Mouse (Mus musculus) 416B (cell line): Measurements from ENCODE around the gene Chst14.
A peak's percentile ranks its signal among the peaks of the same experiment; 100 is the strongest.

Experiments used
- DNase-seq: peaks from one replicate; pipeline ENCODE4 v3.0.0; 2011; ENCODE audit warnings: low read depth

The Chst14 gene

DNA sequence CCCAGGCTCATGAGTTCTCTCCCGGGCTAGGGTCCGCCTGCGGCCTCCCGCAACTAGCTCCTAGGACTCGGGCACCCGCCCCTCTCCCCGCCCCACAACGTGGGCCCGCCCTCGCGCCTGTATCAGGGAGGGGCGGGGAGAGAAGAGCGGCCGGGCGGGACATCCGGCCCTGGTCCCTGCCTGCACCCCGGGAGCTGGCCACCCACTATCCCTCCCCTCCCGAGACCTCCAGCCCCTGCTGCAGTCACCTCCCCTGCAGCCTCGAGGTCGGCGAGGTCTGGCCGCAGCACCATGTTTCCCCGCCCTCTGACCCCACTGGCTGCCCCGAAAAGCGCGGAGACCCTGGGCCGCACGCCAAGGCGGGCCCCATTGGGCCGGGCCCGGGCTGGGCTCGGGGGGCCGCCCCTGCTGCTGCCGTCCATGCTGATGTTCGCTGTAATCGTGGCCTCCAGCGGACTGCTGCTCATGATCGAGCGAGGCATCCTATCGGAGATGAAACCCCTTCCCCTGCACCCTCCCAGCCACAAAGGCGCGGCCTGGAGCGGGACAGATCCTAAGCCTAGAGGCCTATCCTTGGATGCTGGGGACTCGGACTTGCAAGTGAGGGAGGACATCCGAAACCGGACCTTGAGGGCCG lies at the start of gene Chst14:
Gene Chst14 (plus strand): TSS at position 136 of the 637 bp plus-strand sequence.
- DNase-seq, result no peak

DNA sequence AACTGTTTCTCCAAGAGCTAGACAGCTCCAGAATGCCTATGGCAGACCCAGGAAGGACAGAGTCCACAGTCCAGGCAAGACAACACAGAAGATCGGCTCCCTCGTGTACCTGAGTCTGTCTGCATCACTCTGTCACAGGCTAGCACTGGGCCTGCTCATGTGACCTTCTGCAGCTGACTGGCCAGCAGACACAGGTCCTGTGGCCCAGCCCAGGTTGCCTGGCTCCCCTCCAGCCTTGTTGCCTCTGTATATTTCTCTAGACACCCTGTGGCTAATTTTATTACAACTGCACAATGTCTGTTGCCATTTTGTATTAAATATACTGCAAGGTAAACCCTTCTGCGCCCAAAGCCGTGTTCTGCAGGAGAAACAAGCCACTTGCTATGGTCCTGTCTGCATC lies 45.3 kb upstream of the Chst14 start:
- DNase-seq, result no peak

DNA sequence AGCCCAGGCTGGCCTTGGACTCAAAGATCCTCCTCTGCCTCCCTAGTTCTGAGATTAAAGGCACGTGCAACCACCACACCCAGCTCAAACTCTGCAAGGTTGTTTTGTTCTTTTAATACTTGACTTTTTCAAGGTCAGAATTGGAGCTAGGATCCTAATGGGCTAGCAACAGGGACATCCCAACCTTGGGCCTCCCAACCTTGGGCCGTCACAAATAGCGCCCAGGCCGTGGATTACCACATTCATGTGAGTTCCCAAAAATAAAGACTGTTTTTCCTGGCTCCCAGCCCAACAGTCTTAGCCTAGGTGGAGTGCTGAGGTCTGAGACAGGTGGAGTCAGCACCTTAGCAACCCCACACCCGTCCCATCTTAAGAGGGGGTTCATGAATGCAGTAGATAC lies 44.3 kb upstream of the Chst14 start:
- no peak for DNase-seq

DNA sequence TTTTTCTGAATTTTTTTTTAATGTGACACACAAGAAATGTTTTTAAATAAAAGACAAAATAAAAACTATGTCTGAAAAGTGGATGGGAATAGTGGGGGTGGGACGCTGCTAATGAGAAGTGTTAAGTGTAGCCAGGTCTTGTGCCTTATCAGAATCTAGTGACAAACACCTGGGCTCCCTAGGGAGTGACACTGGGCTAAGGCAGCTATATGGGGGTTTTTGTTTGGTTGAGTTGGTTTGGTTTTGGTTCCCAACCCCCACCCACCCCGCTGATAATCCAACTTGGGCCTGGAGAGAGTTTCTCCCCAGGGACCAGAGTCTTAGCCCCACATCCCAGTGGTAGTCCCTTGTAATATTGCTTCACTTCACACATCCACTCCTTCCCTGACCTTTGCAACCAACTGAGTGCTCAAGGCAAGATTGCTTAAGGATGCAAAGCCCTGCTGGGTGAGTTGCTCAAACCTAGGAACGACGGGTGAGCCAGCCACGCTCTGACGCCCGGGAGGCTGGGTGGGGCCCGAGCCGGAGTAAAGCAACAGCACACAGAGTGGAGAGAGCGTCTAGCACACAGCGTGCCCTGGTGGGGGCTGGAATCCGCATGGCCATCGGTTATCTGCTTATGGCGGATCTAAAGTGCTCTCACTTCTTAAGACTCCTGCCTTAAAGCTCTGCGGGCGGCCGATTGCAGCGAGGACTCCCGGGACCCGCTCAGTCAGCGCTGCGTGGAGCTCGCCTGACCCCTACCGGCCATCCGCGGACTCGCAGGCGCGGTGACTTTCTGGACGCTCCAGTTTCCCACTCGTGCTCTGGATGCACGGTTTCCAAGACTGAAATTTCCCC lies 43.2 kb upstream of the Chst14 start:
- peak; percentile 80 for DNase-seq

DNA sequence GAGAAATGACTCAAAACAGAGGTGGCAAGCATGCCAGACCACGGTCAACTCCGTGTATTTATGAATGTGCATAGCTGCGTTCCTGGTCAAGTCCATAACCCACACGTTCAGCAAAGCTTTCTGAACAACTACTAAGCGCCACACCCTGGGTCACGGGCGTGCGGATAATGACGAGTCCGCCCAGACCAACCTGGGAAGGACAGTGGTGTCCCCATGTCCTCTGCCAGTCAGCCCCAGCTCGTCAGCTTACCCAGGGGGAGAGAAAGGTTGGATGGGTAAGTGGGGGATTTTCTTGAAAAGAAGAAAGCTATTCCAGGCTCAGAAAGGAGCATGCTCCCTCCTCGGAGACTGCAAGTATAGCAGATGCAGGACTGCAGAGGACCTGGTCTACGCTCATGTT lies 38.9 kb upstream of the Chst14 start:
- no peak for DNase-seq

DNA sequence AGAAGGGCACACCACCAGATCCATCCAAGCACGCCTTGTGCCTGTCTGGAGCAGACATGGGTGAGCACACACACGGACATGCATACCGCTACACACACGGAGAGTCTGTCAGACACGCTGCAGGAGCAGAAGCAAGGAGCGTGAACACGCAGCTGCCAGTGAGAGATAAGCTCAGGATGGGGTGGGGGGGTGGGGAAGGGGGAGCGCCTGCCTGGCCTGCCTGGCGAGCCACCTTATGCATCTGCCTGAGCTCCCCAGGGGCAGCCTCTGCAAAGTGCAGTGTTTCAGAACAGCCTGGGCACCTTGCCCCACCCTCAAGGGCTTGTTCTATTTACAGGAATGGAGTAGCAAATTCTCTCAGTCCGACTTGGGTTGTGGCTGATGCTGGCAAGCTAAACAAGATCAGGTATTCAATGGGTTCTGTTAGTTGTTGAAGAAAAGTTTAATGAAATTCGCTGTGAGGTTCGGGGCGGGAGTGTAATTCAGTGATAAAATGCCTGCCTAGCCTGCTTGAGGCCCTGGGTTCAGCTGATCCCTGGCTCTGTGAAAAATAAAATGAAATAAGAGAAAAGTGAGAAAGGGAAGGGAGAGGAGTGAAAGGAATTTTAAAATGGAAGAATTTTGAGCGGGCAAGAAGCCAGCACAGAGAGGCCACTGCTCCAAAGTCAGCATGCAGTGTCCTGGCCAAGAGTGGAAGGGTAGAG lies 38.3 kb upstream of the Chst14 start:
- no peak for DNase-seq

DNA sequence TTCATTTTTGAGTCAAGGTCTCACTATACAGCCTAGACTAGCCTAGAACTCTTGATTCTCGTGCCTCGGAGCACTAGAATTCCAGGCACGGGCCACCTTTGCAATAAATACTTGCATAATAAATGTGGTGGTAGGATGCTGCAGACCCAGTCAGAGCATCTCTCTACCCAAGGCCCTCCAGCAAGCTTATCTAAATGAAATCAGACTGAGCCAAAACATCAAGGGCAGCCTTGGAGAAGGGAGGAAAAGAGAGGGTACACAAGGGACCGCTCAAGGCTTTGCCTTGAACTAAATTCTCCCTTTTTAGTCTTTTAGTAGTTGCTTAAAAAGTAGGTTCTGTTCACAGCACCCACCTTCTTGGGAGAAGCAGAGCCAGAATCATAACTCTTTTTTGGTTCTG lies 35.1 kb upstream of the Chst14 start:
- DNase-seq, result no peak

DNA sequence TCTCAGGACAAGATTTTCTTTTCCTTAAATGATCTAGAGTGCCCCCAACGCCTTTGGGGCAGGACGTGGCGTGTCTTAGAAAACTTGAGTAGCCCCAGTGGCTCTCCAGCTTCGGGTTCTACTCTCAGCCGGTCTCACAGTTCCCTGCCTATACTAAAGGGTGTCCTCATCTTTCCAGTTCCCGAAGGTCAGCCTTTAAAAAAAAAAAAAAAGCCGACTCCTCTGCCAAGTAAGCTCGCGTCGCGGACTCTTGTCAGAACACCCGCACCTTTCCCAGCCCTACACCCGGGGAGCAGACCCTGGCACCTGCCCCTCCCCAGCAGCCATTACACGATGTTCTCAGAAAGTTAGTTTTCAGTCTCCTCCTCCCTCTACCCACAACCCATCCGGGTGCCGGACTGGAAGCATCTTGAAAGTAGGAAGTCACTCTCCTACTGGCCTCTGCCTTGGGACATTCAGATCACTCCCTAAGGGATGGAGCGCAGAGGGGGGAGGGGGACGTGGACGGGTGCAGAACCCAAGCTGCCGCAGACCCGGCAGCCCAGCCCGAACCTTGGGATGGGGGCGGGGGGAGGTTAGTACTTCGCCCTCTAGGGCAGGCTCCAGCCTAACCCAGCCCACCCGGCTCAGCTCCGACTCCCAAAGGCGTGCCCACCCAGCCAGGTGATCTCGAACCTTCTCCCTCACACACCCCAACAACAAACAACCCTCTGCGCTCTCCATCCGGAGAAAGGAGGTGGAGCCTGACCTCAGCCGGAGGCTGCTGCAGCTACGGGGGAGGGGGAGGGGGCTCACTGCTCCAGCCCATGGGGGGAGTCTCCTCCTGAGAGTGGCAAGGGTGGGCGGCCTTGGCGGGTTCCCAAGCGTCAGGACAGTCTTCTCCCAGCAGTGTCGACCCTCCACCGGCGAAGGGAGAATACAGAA lies 30.0 kb upstream of the Chst14 start:
- no peak for DNase-seq

DNA sequence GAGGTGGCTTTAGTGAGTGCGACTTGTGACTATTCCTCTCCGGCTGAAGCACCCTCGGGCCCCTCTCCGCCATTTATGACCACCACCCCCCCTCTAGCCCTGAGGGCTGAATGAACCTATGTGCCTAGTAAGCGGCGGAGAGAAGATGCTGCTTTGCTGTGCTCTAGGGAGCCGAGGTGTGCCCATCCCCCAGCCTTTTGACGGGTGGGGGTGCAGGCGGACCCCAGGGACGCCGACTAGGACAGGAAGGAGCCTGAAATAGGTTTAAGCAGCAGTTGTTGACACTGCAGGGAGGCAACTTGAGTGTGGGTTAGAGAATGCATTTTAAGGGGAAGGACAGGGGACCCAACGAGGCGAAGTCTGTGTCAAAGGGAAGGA lies 29.4 kb upstream of the Chst14 start:
- DNase-seq, result no peak

DNA sequence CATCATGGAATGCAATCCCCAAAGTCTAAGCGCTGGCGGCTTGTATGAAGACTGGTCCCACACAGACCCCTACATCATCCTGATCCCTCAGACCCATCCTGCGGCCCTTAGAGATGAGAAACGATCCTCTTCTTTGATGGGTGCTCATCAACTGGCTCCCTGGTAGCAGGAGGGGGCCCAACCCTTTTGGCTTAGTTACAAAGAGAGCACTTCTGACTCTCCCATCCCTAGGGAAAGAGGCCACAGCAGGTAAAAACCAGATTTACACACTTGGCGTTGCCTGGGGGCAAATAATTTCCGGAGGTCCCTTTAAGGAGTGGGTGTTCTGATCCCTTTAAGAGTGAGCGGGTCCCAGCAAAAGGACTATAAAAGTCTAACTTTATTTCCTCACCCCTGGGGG lies 28.9 kb upstream of the Chst14 start:
- DNase-seq, result no peak

DNA sequence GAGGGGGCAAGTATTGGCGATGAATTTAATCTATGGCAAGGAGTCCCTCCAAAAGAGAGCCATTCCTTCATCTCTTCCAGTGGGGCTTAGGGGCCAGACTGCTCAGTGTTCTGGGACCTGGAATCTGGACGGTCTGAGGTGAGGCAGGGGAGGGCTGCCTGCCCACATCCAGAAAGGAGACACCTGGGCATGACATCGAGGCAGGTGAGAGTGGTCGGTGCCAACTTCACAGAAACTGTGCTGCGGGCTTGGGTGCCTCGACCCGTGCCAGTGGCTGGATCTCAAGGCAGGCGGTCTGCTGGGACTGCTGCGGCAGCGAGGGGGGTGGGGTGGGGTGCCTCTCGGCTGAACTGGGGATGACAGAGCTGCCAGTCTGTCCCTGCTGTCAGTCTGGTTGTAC lies 28.5 kb upstream of the Chst14 start:
- no peak for DNase-seq

DNA sequence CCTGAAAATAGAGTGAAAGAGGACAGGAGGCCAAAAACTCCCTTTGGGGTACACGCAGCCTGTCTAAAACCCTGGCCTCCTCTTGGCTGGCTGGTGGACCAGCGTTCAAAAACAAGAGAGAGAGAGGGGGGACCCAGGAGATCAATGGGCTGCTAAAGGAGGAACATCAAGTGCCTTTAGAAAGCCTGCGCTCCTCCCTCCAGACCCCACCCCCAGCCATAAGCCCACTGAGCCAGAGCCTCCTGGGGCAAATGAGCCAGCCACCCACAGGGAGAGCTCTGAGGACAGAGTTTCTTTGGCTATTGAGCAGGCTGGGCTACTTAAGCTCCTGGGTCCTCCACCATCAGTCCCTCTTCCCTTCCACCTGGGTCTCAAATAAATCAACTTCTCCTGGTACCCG lies 27.5 kb upstream of the Chst14 start:
- no peak for DNase-seq

DNA sequence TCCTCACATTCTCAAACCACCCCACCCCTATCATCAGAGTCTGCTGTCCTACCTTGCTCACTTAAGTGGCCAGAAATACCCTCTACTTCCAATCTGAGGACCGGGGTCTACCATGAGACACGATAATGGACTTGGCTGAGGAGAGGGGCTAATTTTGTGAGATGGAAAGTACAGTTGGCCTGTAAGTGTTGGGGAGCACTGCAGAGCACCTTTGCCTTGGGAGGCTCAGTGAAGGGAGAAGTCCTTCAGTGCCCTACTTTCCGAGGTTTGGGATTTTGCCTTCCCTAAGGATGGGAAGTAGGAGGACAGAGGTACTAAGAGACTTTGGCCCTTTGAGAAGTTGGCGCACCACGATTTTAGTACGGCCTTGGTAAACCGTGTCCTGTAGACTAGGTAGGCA lies 27.0 kb upstream of the Chst14 start:
- no peak for DNase-seq

DNA sequence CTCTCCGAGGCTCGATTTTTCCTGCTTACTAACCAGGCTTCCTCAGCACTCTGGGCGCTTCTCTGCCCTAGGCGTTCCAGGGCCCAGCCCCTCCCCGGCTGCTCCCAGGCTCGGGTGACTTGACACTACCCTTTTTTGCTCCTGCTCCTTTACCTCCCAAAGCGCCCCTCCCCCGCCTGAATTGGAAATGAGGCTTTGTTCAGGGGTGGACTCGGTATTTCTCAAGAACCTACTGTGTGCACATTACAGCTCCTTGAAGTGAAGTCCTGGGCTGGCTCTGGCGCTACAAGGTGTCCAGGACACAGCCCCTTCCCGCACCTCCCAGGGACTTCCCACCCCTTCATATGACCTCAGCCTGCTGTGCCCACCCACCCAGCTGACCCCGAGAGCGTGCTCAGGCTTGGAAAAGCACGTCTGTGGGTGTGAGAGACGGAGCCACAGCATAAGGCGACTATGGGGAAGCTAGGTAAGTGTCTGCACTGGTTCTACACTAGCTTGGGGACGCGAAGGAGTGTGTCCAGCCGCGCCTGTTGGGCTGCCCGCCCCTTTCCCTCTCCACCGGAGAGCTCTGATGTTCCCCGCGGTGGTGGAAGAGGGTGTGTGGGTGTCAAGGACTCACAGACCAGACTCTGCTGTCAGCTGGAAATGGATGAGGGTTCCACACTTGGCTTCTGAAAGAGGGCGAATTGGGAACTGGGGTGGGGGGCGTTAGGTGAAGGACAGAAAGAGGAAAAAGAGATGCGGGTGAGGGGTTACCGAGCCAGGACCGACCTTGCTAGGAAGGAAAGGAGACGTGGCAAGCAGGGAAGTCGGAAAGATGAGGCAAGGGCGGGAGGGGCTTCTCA lies 26.1 kb upstream of the Chst14 start, which contains the start of gene Bahd1:
Gene Bahd1 (plus strand): TSS at position 397 of the 845 bp plus-strand sequence.
- peak; percentile 32 for DNase-seq

DNA sequence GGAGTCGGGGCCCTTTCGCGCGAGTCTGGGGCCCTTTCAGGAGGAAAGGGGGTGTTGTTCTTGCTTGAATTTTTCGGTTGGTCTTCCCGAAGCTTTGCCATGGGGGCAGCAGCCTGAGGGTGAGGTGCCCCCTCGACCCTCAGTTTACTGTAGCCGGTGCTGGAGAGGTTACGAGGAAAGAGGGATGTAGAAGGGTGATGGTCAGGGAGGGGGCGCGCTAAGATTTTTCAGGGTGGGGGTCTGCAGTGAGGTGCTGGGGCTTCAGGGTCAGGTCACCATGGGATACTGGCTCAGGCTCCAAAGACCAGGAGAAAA lies 25.5 kb upstream of the Chst14 start:
- peak; percentile 33 for DNase-seq

DNA sequence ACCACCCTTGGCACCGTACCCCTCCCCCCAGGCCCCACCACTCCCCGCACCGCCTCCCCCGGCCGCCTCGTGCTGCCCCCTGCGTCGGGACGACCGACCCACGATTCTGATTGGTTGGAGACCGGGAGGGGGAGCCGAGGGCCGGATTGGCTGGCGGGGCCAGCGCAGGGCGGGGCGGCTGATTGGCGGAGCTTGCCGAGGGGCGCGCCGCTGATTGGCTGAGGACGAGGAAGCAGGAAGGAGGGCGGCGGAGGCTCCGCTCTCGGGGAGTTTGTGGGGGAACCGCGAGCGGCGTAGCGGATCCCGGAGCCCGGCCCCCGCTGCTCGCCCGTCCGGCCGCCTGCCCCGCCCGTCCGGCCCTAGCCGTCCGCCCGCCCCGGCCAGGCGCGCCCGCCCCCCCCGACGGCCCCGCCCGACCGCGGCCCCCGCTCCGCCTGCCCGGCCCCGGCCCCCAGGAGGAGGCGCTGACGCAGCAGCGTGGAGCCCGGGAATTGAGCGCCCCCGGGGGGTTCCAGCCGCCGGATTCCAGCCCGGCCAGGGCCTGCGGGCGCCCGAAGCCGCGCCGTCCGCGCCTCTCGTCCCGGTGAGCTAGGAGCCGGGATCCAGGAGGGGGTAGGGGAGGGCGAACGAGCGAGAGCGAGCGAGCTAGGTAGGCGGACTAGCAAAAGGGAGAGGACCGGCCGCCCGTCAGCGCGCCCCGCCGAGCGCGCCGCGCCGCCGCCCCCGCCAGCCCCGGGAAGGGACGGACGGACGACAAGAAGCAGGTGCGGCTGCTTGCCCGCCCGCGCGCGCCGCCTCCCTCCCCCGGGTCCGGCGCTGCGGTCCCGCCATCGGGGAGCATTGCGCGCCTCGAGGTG lies 24.9 kb upstream of the Chst14 start:
- DNase-seq, result peak; percentile 94

DNA sequence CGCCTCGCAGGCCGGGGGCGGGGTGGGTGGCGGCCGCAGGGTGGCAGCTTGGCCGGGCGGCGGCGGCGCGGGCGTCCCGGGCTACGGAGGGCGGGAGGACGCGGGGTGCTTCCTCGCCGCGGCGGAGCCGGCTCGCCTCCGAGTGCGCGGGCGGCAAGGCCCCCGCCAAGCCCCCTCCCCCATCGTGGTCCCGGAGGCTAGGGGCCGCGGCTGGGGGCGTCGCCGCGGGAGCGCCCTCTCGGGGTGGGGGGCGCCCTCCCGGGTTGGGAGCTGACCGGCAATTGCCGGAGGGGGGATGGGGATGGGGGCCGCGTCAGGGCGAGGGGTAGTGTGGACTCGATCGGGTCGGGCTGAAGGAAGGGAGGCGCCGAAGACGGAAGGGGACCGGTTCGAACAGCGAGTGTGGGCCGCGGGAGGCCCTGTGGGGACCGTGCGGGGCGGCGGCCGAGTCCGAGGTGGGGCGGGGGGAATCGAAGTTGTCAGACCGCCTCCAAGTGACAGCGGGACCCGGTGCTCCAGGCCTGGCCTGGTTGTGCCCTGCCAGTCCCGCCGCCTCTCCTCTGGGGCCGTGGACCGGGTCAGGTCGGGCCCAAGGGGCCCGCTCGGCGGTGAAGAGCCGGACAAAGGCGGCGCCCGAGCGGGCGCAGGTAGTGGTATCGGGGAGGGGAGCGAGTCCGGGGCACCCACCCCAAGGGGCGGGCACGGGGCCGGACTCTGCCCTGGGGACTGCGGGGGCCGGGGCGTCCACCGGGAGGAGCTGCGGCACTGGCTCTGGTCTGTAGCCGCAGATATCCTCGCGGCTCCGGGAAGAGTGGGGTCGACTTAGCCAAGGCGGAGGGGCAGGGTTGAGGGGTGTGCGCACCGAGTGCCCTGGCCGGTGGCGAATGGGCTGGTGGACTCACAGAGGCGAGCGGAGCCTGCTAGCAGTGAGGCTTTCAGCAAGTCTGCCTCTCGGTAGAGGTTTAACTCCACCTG lies 24.0 kb upstream of the Chst14 start:
- DNase-seq, result peak; percentile 47

DNA sequence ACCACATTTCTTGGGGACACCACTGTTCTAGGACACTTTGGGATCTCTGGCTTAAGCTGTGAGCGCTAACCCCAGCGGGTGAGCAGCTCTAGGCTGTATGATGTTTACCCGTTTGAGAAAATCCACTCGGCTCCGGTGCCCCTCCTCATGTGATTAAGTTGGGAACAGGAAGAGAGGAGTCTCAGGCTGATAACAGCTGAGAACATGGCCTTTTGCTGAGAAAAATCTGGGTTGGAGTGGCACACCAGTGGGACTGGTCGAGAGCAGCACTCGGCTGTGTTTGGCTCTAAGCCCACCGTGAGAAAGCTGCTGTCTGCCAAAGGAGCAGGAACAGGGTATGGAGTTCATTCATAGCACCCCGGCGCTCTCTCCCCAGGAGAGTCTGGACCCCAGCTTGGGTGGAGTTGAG lies 23.0 kb upstream of the Chst14 start:
- no peak for DNase-seq
